Mouse (Mus musculus) left cerebral cortex, adult 8-10 months (tissue): ENCODE measurements around the gene Slc39a1. TPM values are rescaled to one million over a fixed set of nuclear protein-coding genes. Genes with fewer than 3 reads are reported as not detected.
"Not testable (repeated sequence)": the region's sequence is repeated elsewhere in the genome, so short reads cannot be mapped to it uniquely, and the experiment has no call there.

Experiments
- DNase-seq, 2 experiments: peaks; one replicate each; pipeline ENCODE4 v3.0.0; 2022; ENCODE audit warnings: low spot score in 2 of 2
- total RNA-seq, 4 experiments: library from RNA; stranded (reverse); gene quantifications; 2 replicates each; pipeline ENCODE4 v1.2.4; 2022

The Slc39a1 gene
- total RNA-seq, 4 experiments from 2014 or later = 43.0 to 52.8 (median 49.6) TPM

DNA sequence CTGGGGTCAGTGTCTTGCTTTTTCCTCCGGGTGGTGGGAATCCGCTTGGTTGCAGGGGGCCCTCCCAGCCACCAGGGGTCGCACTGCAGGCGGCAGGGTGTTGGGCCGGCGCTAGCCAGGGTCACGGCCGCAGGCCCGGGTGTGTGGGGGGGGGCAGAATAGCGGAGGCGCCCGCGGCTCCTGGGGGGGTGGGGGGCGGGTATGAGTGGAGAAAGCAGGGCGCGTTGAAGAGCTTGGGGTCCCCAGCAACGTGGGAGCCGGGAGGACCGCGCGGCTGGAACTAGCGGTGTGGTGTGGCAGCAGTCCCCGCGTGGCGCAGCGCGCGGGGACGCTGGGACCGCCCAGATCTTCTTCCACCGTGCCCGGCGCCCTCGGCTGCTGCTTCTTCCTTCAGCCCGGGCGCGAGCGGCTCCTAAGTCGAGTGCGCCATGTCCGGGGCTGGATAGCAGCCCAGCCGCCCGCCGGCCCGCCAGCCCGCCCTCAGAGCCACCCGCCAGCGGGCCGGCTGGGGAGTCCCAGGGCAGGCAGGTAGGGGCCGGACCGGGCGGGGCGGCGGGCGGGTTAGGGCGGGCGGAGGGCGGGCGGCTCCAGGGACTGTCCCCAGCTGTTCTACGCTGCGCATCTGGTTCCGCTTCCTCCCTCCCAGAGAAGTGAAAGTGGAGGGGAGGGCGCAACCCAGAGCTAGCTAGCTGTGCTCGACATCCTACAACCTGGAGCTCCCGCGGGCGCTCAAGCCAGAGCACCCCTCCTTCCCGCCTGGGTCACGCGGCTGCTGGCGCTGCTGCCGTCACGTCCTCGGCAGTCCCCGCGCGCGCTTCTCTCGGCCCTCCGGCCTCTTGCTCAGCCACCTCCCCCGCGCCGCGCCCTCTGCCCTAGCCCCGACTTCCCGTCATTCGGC lies 17.3 kb downstream of the Slc39a1 start, which contains the start of gene Dennd4b:
Gene Dennd4b (plus strand): TSS at position 152 of the 898 bp plus-strand sequence.
- peak; percentile 81 to 84 for DNase-seq

DNA sequence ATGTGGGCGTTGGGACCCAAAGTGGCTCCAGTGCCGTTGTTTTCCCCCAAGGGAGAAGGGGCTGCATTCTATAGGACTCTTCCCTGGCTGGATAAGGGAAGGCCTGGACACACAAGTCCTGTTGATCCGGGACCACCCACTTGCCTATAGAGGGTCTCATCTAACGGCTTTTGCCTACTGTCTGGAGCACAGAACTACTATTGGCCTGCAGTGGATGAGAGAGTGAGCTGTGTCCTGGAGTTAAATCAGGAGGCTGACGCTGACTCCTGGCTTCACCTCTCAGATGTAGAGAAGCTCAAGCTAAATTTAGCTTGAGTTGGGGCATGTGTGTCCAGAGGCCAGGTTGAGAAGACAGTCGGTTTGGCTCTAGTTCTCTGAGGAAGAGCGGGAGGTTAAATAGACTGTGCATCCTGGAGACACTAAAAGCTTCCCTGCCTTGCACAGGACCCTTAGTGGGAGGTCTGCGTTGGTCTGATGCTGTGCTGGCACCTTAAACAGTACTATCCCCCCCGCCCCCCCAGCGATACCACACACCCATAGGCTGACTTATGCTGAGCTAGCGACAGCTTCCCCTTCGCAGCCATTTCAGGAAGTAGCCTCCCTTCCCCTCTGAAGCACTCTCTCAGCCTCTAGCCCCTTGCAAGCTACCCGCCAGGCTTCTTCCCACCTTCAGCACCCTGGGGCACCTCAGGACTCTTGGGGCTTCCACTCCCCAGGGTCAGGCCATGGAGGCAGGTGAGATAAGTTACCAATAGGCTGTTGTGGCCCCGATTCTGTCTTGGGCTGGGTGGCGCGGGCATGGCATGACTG lies 18.2 kb downstream of the Slc39a1 start:
- DNase-seq = no peak

DNA sequence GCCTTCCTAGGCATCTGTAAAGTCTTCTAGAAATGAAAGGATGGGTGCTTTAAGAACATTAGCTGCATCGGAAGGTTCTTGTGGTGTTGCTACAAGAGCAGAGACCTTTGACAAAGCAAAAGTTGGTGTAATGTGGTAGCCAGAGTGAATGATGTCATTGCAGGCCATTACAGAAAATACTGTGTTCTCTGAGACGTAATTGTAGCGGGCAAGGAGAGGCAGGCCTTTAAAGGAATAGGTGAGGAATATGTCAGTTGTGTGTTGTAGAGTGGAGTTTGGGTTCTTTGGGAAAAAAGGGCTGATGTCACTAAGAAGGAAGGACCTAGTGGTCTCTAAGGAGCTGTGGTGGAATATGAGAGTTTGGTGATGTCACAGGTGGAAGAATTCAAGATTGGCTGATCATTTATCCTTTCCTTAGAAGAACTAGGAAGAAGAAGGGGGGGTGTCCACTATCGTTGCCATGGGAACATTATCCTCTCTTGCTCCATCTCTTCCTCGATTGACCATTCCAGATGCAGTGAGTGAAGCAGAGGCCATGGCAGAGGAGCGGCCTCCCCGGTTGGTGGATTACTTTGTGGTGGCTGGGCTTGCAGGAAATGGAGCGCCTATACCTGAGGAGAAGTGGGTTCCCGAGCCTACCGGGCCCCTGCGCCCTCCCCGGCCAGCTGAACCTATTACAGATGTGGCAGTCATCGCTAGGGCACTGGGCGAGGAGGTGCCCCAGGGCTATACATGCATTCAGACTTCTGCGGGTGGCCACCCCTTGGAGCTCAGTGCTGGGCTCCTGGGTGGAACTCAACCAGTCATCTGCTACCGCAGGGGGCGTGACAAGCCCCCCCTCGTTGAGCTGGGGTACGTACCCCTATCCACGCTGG lies 19.2 kb downstream of the Slc39a1 start:
- DNase-seq = no peak

DNA sequence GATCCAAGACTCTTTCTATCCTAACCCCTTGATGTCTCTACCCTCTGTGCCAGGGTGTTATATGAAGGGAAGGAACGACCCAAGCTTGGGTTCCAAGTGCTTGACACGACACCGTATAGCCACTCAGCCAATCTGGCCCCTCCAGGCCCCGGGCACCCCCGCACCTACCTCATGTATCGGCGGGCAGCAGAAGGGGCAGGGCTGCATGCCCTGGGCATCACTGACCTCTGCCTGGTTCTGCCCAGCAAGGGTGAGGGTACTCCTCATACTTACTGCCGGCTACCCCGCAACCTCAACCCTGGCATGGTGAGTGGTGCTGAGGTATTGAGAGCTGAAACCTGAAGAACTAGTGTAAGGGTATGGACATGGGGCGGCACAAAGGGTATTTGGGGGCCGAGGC lies 20.2 kb downstream of the Slc39a1 start:
- no peak for DNase-seq

DNA sequence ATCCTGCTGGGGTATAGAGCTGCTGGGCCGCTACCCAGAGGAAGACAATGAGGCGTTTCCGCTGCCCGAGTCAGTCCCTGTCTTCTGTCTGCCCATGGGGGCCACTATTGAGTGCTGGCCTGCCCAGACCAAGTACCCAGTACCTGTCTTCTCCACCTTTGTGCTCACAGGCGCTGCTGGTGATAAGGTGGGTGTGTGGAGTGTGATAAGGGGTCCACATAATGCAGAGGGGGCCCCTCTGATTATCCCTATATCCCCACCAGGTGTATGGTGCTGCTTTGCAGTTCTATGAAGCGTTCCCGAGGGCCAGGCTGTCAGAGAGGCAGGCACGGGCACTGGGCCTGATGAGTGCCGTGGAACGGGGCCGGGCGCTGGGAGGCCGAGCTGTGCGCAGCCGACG lies 21.0 kb downstream of the Slc39a1 start:
- DNase-seq = no peak

DNA sequence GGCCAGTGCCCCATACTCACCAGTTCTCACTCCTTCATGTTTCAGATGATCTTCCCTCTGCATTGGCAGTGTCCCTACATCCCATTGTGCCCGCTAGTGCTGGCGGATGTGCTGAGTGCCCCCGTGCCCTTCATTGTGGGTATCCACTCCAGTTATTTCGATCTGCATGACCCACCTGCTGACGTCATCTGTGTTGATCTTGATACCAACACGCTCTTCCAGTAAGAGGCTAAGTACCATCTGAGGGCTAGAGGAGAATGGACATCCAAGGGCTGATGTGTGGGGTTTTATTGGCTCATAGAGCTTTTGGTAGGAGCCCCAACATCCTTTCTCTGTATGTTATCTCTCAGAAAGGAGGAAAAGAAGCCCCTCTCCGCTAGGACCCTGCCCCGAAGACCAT lies 22.8 kb downstream of the Slc39a1 start:
- no peak for DNase-seq

DNA sequence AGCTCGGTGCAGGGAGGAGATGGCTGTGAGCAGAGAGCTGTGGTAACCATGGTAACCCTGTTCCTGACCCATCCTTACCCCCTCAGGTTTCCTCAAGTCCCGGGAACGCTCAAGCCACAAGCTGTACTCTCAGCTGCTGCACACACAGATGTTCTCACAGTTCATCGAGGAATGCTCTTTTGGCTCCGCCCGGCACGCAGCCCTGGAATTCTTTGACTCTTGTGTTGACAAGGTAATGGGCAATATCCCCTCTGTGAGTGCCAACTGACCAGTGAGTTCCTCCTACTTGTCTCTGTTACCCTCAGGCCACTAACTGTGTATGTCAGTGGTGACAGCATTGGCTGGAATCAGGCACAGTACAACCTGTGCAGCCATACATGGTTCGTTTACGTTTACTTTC lies 24.2 kb downstream of the Slc39a1 start:
- DNase-seq = no peak

DNA sequence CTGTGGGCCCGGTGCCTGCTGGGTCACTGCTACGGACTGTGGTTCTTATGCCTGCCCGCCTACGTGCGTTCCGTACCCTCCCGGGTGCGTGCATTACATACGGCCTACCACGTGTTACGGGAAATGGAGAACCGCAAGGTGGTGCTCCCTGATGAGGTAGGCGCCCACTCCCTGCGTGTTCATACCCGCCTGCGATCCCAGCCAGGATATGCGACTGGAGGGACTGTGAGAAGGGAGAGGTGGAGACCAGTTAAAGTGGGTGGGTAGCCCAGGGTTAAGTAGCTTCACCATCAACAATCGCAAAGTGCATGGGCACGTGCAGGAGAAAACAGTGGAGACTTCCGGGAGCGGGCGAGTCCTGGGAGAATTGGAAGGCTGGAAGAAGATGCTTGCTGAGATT lies 25.9 kb downstream of the Slc39a1 start:
- DNase-seq = no peak

DNA sequence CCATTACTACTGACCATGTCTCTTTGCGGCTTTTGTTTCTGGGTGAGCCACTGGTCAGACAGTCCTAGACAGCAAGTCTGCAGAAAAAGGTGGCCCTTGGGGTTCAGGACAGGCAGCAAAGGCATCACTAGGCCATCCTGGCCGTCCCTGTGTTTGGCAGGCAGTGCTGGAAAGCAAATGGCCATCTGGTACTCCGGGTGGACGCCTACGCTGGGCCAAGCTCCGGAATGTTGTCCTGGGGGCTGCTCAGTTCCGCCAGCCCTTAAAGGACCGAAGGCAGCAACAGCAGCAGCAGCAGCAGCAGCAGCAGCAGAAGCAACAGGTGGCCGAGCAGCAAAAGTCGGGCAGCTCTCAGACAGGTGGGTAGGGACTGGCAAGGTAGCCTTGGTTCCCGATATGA lies 27.3 kb downstream of the Slc39a1 start:
- no peak for DNase-seq

DNA sequence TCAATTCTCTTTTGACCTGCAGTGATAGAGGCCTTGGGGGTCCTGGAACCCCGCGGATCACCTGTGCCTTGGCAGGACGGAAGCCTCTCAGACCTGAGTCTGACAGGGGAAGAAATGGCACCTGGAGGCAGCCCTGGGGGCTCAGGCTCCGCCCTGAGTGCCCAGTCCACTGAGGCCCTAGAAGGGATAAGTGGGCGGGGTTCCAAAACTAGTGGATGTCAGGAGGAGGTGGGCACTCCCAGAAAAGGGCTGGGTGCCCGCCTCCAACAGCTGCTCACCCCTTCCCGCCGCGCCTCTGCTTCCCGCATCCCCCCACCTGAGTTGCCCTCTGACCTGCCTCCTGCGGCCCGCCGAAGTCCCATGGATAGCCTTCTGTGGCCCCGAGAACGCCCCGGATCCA lies 28.9 kb downstream of the Slc39a1 start:
- no peak for DNase-seq

DNA sequence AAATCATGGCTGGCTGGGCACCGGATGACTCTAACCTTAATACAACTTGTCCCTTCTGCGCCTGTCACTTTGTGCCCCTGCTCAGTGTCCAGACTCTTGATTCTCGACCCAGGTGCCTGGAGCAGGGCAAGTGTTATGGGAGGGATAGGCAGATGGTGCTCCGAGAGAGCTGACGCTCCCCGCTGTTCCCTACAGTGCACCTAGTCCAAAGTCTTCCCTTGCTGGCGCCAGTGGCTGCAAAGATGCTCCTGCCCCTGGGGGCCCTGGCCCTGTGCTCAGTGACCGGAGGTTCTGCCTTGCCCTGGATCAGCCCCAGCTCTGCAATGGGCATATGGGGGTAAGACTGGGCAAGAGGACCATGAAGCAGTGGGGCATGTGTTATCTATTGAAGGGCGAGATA lies 29.8 kb downstream of the Slc39a1 start:
- DNase-seq = no peak

DNA sequence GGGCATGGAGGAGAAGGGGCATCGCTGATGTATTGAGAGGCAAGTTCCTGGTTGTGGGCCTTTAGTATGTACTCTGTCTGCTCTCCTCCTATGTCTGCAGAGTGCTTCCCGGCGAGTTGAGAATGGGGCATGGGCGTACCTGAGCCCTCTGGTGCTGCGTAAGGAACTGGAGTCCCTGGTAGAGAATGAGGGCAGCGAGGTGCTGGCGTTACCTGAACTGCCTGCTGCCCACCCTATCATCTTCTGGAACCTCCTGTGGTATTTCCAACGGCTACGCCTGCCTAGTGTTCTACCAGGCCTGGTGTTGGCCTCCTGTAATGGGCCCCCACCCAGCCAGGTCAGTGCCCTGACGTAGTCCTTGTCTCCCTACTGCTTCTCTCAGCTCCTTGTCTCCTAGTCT lies 30.2 kb downstream of the Slc39a1 start:
- DNase-seq = no peak

DNA sequence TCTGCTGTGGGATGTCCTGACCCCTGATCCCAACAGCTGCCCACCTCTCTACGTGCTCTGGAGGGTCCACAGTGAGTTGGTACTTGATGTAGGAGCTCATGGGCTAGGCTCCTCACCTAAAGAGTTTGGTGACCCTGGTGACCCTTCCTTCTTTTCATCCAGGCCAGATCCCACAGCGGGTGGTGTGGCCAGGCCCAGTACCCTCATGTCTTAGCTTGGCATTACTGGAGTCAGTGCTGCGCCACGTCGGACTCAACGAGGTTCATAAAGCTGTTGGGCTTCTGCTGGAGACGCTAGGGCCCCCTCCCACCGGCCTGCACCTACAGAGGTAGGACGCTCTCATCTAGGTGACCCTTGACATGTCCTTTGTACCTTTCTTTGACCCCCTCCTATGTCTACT lies 31.2 kb downstream of the Slc39a1 start:
- no peak for DNase-seq

DNA sequence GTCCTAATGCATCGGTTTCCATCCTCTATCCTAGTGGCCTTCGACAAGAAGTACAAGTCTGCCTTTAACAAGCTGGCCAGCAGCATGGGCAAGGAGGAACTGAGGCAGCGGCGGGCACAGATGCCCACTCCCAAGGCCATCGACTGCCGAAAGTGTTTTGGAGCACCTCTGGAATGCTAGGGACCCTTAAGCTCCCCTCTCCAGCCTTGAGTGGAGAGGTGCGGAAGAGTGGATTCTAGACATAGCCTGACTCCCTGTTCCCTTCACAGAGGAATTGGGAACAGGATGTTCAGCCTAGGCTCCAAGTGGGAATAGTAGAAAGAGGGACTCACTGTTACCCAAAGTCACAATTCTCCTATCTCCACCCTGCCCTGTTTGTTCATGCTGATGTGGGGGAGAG lies 31.8 kb downstream of the Slc39a1 start:
- DNase-seq = no peak

DNA sequence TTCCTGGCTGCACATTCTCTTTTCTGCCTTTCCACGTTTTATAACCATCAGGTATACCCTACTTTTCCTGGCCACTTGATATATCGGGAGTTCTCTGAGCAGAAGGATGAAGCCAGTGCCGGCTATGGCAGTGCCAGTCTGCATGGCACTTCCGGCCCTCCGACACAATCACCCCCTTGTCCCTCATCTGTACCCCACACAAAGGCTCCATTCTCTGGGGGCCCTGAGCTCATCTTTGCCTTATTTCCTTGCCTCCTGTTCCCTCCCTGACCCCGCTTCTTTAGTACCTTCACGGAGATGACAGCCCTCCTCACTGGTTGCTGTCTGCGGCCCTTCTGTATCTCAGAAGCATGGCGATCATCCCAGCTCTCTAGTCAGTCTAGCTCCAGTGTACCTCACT lies 32.7 kb downstream of the Slc39a1 start:
- DNase-seq = no peak

DNA sequence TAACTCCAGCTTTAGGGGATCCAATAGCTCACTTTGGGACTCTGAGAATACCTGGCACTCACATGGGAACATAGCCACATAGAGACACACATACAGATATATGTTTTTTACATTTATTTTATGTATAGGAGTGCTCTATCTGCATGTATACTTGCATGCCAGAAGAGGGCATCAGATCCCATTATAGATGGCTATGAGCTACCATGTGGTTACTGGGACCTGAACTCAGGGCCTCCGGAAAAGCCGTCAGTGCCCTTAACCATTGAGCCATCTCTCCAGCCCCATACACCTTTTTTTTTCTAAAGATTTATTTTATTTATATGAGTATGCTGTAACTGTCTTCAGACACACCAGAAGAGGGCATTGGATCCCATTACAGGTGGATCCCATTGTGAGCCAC lies 36.2 kb downstream of the Slc39a1 start:
- DNase-seq = no peak

DNA sequence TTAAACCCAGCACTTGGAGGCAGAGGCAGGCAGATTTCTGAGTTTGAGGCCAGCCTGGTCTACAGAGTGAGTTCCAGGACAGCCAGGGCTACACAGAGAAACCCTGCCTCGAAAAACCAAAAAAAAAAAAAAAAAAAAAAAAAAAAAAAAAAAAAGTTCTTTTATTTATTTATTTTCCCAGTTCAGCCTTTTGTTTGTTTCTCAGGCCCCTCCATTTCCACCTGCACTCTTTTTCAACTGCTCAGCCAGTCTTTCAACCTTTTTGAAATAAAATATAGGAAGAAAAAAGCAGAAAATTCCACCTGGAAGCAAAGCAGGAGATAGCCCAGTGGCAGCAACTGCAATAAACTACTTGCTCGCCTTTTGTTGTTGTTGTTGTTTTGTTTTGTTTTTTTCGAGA lies 41.4 kb downstream of the Slc39a1 start:
- DNase-seq = not testable (repeated sequence)

DNA sequence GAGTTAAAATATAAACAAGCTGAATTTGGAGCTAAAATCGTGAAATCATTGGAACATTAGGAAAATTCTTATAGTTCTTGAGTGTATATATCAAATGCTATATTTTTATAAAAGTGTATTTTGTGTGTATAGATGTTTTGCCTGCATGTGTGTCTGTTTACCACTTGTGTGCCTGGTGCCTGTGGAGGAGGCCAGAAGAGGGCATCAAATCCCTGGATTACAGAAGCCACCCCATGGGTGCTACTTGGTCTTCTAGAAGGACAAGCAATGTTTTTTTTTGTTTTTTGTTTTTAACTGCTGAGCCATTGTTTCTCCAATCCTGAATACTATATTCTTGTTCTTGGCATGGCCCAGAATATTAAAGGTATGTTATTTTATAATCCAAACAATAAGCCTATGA lies 42.6 kb downstream of the Slc39a1 start:
- no peak for DNase-seq

DNA sequence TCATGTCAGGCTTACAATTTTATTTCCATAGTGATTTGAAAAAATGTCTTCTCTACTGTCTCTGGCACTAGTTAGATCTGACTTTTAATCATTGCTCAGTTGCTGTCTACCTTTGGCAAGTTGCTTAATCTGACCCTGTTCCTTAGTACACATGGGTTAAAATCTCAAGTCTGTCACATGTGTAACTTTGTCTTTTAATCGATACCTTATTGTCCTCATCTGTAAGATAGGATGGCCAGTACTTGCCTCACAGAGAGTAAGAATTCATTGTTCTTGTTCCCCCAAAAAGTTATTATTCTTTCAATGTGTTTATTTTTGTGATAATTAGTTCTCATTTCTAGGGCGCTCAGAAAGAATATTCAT lies 44.0 kb downstream of the Slc39a1 start:
- DNase-seq = no peak

DNA sequence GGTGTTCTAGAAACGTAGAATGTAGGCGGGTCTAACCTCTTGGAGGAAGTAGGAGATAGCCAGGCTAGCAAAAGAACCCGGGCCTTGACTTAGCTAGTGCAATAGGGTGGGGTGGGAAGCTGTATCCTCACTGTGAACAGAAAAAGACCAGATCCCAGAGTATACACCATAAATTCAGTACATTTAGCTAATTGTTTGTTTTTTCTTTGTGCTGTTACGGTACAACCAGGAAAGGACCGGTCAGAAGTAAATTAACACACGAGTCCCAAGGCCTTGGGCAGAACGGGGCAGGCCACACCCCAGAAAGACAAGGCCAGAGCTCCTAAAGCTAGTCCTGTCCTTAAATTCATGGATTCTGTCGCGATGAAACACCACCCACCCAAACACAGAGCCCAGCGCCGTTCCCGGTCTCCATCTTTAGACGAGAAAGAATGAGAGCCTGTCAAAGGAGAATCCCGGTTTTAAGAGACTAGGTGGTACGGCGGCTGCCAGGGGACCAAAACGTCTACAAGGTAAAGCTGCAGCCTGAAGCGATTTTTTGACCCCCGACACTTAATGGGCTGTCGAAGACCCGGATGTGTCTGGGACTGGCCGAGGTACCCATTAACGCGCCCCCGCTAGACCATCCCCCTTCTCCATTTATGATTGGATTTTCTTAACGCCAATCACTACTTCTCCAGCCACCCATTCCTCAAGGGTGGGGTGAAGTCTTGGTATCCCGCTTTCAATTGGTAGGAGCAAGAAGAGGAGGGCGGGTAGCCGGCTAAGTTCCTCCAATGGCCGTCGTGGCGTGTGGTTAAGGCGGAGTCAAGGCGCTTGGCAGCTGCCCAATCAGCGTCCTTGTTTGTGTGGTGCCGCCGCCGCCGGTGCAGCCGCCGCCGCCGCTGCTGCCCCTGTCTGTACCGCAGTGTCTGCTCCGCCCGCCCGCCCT lies 44.6 kb downstream of the Slc39a1 start, which contains the start of gene Gatad2b:
Gene Gatad2b (plus strand): TSS at position 834 of the 931 bp plus-strand sequence.
- peak; percentile 99 to 100 for DNase-seq
